Comparison of ENCODE assay signal across 28 mouse cellular contexts in genomic region chr4:117231208-117231607, GRCm38 (mm10). TPM values are rescaled to one million over a fixed set of nuclear protein-coding genes. Genes with fewer than 3 reads are reported as not detected.
A peak's percentile ranks its signal among the peaks of the same experiment; 100 is the strongest.
DNase-seq lines count a peak whose midpoint lies in the region; ATAC-seq and TF ChIP-seq lines count a peak whose summit lies in the region.
"Had no signal": no experiment of that assay in that cellular context is flagged by ENCODE, and none has a peak within 500 bp of the region (broad histone marks: within the 10 kb centered on the region; RNA-seq: fewer than 3 reads in every experiment).

No protein-coding gene starts in this region.

- no peak for ATAC-seq in midbrain, embryonic 11.5 days (ENCODE audit: low FRiP score)
- ATAC-seq in midbrain, postnatal 0 days (ENCODE audit: low FRiP score) = no peak
- ATAC-seq in liver, embryonic 16.5 days (ENCODE audit: low read depth) = peak; percentile 76
- ATAC-seq: forebrain, embryonic 14.5 days had no signal

- WGBS in midbrain, embryonic 11.5 days = 87% methylated on average over 2 of the region's 2 CpGs
- WGBS in midbrain, postnatal 0 days = 96% methylated on average over 2 of the region's 2 CpGs
- 69% methylated on average over 2 of the region's 2 CpGs for WGBS in liver, embryonic 16.5 days (ENCODE audit: insufficient replicate concordance)

- TF ChIP-seq CTCF in midbrain, postnatal 0 days (IDR thresholded peaks at IDR 0.05) = no peak

- no peak overlapping the region for H3K4me3 ChIP-seq in midbrain, embryonic 11.5 days (ENCODE audit: low read depth, low read length)
- H3K4me3 ChIP-seq in midbrain, postnatal 0 days (ENCODE audit: low read depth, low read length) = no peak overlapping the region
- no peak overlapping the region for H3K4me3 ChIP-seq in liver, embryonic 16.5 days (ENCODE audit: low read depth, low read length)
- H3K4me3 ChIP-seq: embryonic facial prominence, embryonic 12.5 days; hindbrain, embryonic 13.5 days; limb, embryonic 10.5 days; limb, embryonic 15.5 days; midbrain, embryonic 12.5 days had no signal

- DNase-seq in adrenal gland, adult 8-10 months = peak; percentile 31
- DNase-seq in adrenal gland, postnatal 25 days = no peak
- peak; percentile 68 for DNase-seq in midbrain, embryonic 11.5 days (ENCODE audit: low spot score, missing footprints)
- DNase-seq in midbrain, postnatal 0 days (ENCODE audit: low spot score) = no peak
- no peak for DNase-seq in layer of hippocampus, adult 18-20 months (ENCODE audit: low spot score in 2 of 2)
- DNase-seq in spleen, adult 18-20 months = no peak
- DNase-seq: cerebellum, adult 11-12 months; cerebellum, adult 9-11 months; embryo, embryonic 11 days; gastrocnemius, postnatal 25 days; heart, adult 18-20 months; heart, postnatal 4 days; kidney, adult 18-20 months; layer of hippocampus, adult 9-11 months; lung, postnatal 36 days; thymus, postnatal 14 days had no signal

- no peaks in the 10 kb centered on the region for H3K36me3 ChIP-seq in midbrain, embryonic 11.5 days (ENCODE audit: control insufficient read depth, insufficient read depth, low read length)
- H3K36me3 ChIP-seq in midbrain, postnatal 0 days (ENCODE audit: insufficient read depth, low read length) = no peaks in the 10 kb centered on the region
- H3K36me3 ChIP-seq in liver, embryonic 16.5 days (ENCODE audit: control insufficient read depth, insufficient read depth) = no peaks in the 10 kb centered on the region
- H3K36me3 ChIP-seq: embryonic facial prominence, embryonic 12.5 days; G1E; hindbrain, embryonic 13.5 days; limb, embryonic 10.5 days; limb, embryonic 15.5 days; midbrain, embryonic 12.5 days had no signal

- H3K9ac ChIP-seq in midbrain, embryonic 11.5 days (ENCODE audit: low read length) = no peak overlapping the region
- H3K9ac ChIP-seq in midbrain, postnatal 0 days (replicated peaks; ENCODE audit: low read length, poor library complexity, severe bottlenecking) = no peak overlapping the region
- H3K9ac ChIP-seq in liver, embryonic 16.5 days (ENCODE audit: low read depth, low read length) = no peak overlapping the region
- H3K9ac ChIP-seq: embryonic facial prominence, embryonic 12.5 days; hindbrain, embryonic 13.5 days; limb, embryonic 15.5 days; midbrain, embryonic 12.5 days had no signal

- H3K4me1 ChIP-seq in midbrain, embryonic 11.5 days (ENCODE audit: control insufficient read depth, insufficient read depth, low read length) = no peaks in the 10 kb centered on the region
- no peaks in the 10 kb centered on the region for H3K4me1 ChIP-seq in midbrain, postnatal 0 days (ENCODE audit: insufficient read depth, low read length)
- no peaks in the 10 kb centered on the region for H3K4me1 ChIP-seq in liver, embryonic 16.5 days (ENCODE audit: control insufficient read depth, low read depth, low read length)
- H3K4me1 ChIP-seq: hindbrain, embryonic 13.5 days; midbrain, embryonic 12.5 days had no signal

- H3K27me3 ChIP-seq in midbrain, embryonic 11.5 days (ENCODE audit: control insufficient read depth, insufficient read depth, low read length) = no peaks in the 10 kb centered on the region
- no peaks in the 10 kb centered on the region for H3K27me3 ChIP-seq in midbrain, postnatal 0 days (ENCODE audit: insufficient read depth, low read length)
- no peaks in the 10 kb centered on the region for H3K27me3 ChIP-seq in liver, embryonic 16.5 days (ENCODE audit: control insufficient read depth, insufficient read depth, low read depth, low read length)
- H3K27me3 ChIP-seq: embryonic facial prominence, embryonic 12.5 days; limb, embryonic 15.5 days had no signal

- no peak overlapping the region for H3K4me2 ChIP-seq in midbrain, embryonic 11.5 days
- no peak overlapping the region for H3K4me2 ChIP-seq in midbrain, postnatal 0 days (ENCODE audit: low read depth, low read length, poor library complexity, severe bottlenecking)
- H3K4me2 ChIP-seq in liver, embryonic 16.5 days (ENCODE audit: low read depth, low read length) = no peak overlapping the region
- H3K4me2 ChIP-seq: embryonic facial prominence, embryonic 12.5 days; heart, embryonic 11.5 days; hindbrain, embryonic 13.5 days; limb, embryonic 15.5 days; midbrain, embryonic 12.5 days had no signal

- no peaks in the 10 kb centered on the region for H3K9me3 ChIP-seq in midbrain, embryonic 11.5 days (ENCODE audit: control insufficient read depth, low read length)
- H3K9me3 ChIP-seq in midbrain, postnatal 0 days (ENCODE audit: low read length) = no peaks in the 10 kb centered on the region
- no peaks in the 10 kb centered on the region for H3K9me3 ChIP-seq in liver, embryonic 16.5 days (replicated peaks; ENCODE audit: control insufficient read depth, low read length)
- H3K9me3 ChIP-seq: embryonic facial prominence, embryonic 12.5 days; G1E; hindbrain, embryonic 13.5 days; limb, embryonic 10.5 days; limb, embryonic 15.5 days; midbrain, embryonic 12.5 days had no signal

- H3K27ac ChIP-seq in midbrain, embryonic 11.5 days (ENCODE audit: low read depth, low read length) = no peak overlapping the region
- no peak overlapping the region for H3K27ac ChIP-seq in midbrain, postnatal 0 days (ENCODE audit: low read depth, low read length)
- H3K27ac ChIP-seq in liver, embryonic 16.5 days (ENCODE audit: low read length) = 0 out of 2 replicates have a peak overlapping the region, but pooled peaks have one; percentile 22
- H3K27ac ChIP-seq: embryonic facial prominence, embryonic 12.5 days; hindbrain, embryonic 13.5 days; kidney, postnatal 0 days; limb, embryonic 10.5 days; limb, embryonic 15.5 days; midbrain, embryonic 12.5 days had no signal

RNA-seq across cellular contexts. Expression of gene Tmem53, which starts 20.5 kb away (rescaled TPM):
- total RNA-seq in adrenal gland, adult 8-10 months (2022) = 100 to 1,000 TPM in 1 of 4 experiments, 10 to 100 TPM in 3; 52.4 to 103 (median 74.9) TPM
- total RNA-seq in adrenal gland, postnatal 25 days (2021) = 86.4 and 94.3 TPM in 2 replicates
- 7.5 and 8.4 TPM in 2 replicates for polyA plus RNA-seq in midbrain, embryonic 11.5 days (2014; fragmentation: Nextera tagmentation; extraction: Ambion mirVana)
- 7.6 and 10.5 TPM in 2 replicates for total RNA-seq in midbrain, postnatal 0 days (2014; rRNA removed)
- polyA plus RNA-seq in midbrain, postnatal 0 days (2015; fragmentation: Nextera tagmentation; extraction: Ambion mirVana) = 9.7 and 12.6 TPM in 2 replicates
- polyA plus RNA-seq in liver, embryonic 16.5 days (2015; fragmentation: Nextera tagmentation; extraction: Ambion mirVana) = 10.8 and 10.9 TPM in 2 replicates
- total RNA-seq in layer of hippocampus, adult 18-20 months (2021) = 1 to 10 TPM; 5.1 to 6.0 TPM

RNA-seq across cellular contexts. Expression of gene Armh1, which starts 20.7 kb away (rescaled TPM):
- total RNA-seq in adrenal gland, adult 8-10 months (2022) = 1 to 10 TPM; 2.6 to 3.7 (median 3.0) TPM
- total RNA-seq in adrenal gland, postnatal 25 days (2021) = 4.8 and 4.9 TPM in 2 replicates
- polyA plus RNA-seq in midbrain, embryonic 11.5 days (2014; fragmentation: Nextera tagmentation; extraction: Ambion mirVana) = 0.34 and 0.40 TPM in 2 replicates
- 1.8 and 3.1 TPM in 2 replicates for total RNA-seq in midbrain, postnatal 0 days (2014; rRNA removed)
- 2.5 and 2.6 TPM in 2 replicates for polyA plus RNA-seq in midbrain, postnatal 0 days (2015; fragmentation: Nextera tagmentation; extraction: Ambion mirVana)
- polyA plus RNA-seq in liver, embryonic 16.5 days (2015; fragmentation: Nextera tagmentation; extraction: Ambion mirVana) = 0.09 TPM in 1 of 2 replicates, not detected in the other
- total RNA-seq in layer of hippocampus, adult 18-20 months (2021) = under 1 TPM; 0.57 to 0.86 TPM
- total RNA-seq: G1E; gastrocnemius, adult 18-20 months; gastrocnemius, postnatal 25 days; megakaryocyte, adult 5-6 weeks had no signal
- polyA plus RNA-seq: G1E had no signal

RNA-seq across cellular contexts. Expression of gene Kif2c, which starts 48.8 kb away (rescaled TPM):
- 1 to 10 TPM in 1 of 4 experiments, under 1 TPM in 3; 0.87 to 1.1 (median 0.93) TPM for total RNA-seq in adrenal gland, adult 8-10 months (2022)
- total RNA-seq in adrenal gland, postnatal 25 days (2021) = 2.8 and 4.7 TPM in 2 replicates
- 103 and 104 TPM in 2 replicates for polyA plus RNA-seq in midbrain, embryonic 11.5 days (2014; fragmentation: Nextera tagmentation; extraction: Ambion mirVana)
- 2.9 and 9.8 TPM in 2 replicates for total RNA-seq in midbrain, postnatal 0 days (2014; rRNA removed)
- polyA plus RNA-seq in midbrain, postnatal 0 days (2015; fragmentation: Nextera tagmentation; extraction: Ambion mirVana) = 2.3 and 3.3 TPM in 2 replicates
- 26.8 and 28.9 TPM in 2 replicates for polyA plus RNA-seq in liver, embryonic 16.5 days (2015; fragmentation: Nextera tagmentation; extraction: Ambion mirVana)
- total RNA-seq in layer of hippocampus, adult 18-20 months (2021) = under 1 TPM in 1 of 2 experiments, not detected in 1; 0.35 TPM
- total RNA-seq: gastrocnemius, adult 18-20 months had no signal

Comparison
In these comparisons a context has a peak if more than half of its experiments do, and no peak if none do; other contexts are left out.
1. DNase-seq: peak in adrenal gland, adult 8-10 months (single experiment) and midbrain, embryonic 11.5 days (single experiment); none in adrenal gland, postnatal 25 days (single experiment), midbrain, postnatal 0 days (single experiment), layer of hippocampus, adult 18-20 months (0 of 2) and spleen, adult 18-20 months (0 of 2).